Mouse (Mus musculus): Measurements from ENCODE around the gene Tas2r138. TPM values are rescaled to one million over a fixed set of nuclear protein-coding genes. Genes with fewer than 3 reads are reported as not detected.
"Not testable (repeated sequence)": the region's sequence is repeated elsewhere in the genome, so short reads cannot be mapped to it uniquely, and the experiment has no call there.

The Tas2r138 gene
- polyA plus RNA-seq, 1 experiment from 2014 or later: not detected

DNA sequence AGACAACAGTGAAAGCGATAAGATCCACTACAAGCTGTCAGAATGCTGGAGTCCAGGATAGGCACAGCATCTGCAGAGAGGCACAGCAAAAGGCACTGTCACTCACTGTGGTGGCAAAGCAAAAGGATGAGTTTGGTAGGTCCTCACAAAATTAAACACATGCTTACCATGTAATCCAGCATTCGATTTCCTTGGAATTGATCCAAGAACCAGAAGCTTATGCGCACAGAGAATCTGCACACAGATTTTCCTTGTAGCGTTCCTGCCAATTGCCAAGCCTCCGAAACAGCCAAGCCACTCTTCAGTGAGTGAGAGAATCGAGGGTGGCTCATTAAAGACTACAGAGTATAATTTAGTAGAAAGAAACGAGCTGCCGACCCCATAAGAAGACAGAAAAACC, 2.9 kb downstream of the Tas2r138 start:
- no peak overlapping the region for H3K9ac ChIP-seq
- no peaks in the 10 kb centered on the region for H3K36me3 ChIP-seq
- no peaks in the 10 kb centered on the region for H3K27me3 ChIP-seq (replicated peaks)
- no peak overlapping the region for H3K4me2 ChIP-seq
- H3K4me1 ChIP-seq (replicated peaks): no peaks in the 10 kb centered on the region
- H3K27ac ChIP-seq (ENCODE audit: poor library complexity, severe bottlenecking): no peak overlapping the region
- no peak for ATAC-seq (ENCODE audit: insufficient number of reproducible peaks, low FRiP score)
- no peaks in the 10 kb centered on the region for H3K9me3 ChIP-seq (replicated peaks)
- WGBS: 76% methylated on average over 8 of the region's 8 CpGs
- H3K4me3 ChIP-seq: no peak overlapping the region

- Histone ChIP-seq H3K4me2 (no peak overlapping the region), H3K27me3 (replicated peaks) (no peaks in the 10 kb centered on the region), H3K36me3 (no peaks in the 10 kb centered on the region), H3K4me3 (no peak overlapping the region), H3K9me3 (replicated peaks) (no peaks in the 10 kb centered on the region), H3K9ac (no peak overlapping the region), H3K27ac (ENCODE audit: poor library complexity, severe bottlenecking) (no peak overlapping the region), H3K4me1 (replicated peaks) (no peaks in the 10 kb centered on the region)
- ATAC-seq (ENCODE audit: insufficient number of reproducible peaks, low FRiP score): no peak
These were observed 5.7 kb downstream of the Tas2r138 start for GRCm38 (mm10) chr6:40607431-40607830.

GRCm38 (mm10) chr6:40598546-40598945, 14.6 kb downstream of the Tas2r138 start:
- 28% methylated on average over 4 of the region's 4 CpGs for WGBS
- not testable (repeated sequence) for ATAC-seq (ENCODE audit: insufficient number of reproducible peaks, low FRiP score); H3K4me3 ChIP-seq; H3K4me1 ChIP-seq (replicated peaks); H3K27me3 ChIP-seq (replicated peaks); H3K9me3 ChIP-seq (replicated peaks); H3K4me2 ChIP-seq; H3K9ac ChIP-seq; H3K36me3 ChIP-seq; H3K27ac ChIP-seq (ENCODE audit: poor library complexity, severe bottlenecking)

- Histone ChIP-seq H3K4me1 (replicated peaks) (no peaks in the 10 kb centered on the region), H3K4me3 (no peak overlapping the region), H3K9me3 (replicated peaks) (no peaks in the 10 kb centered on the region), H3K27ac (ENCODE audit: poor library complexity, severe bottlenecking) (no peak overlapping the region), H3K36me3 (no peaks in the 10 kb centered on the region), H3K27me3 (replicated peaks) (no peaks in the 10 kb centered on the region), H3K4me2 (no peak overlapping the region), H3K9ac (no peak overlapping the region)
- no peak for ATAC-seq (ENCODE audit: insufficient number of reproducible peaks, low FRiP score)
- 65% methylated on average over 3 of the region's 3 CpGs for WGBS
These were observed 18.1 kb downstream of the Tas2r138 start for GRCm38 (mm10) chr6:40594804-40595550.

- no peaks in the 10 kb centered on the region for H3K27me3 ChIP-seq (replicated peaks)
- H3K4me2 ChIP-seq: no peak overlapping the region
- H3K4me3 ChIP-seq: no peak overlapping the region
- no peaks in the 10 kb centered on the region for H3K9me3 ChIP-seq (replicated peaks)
- H3K9ac ChIP-seq: no peak overlapping the region
- no peaks in the 10 kb centered on the region for H3K4me1 ChIP-seq (replicated peaks)
- no peaks in the 10 kb centered on the region for H3K36me3 ChIP-seq
- 85% methylated on average over 2 of the region's 2 CpGs for WGBS
- ATAC-seq (ENCODE audit: insufficient number of reproducible peaks, low FRiP score): no peak
- H3K27ac ChIP-seq (ENCODE audit: poor library complexity, severe bottlenecking): no peak overlapping the region
These were observed 24.8 kb downstream of the Tas2r138 start for GRCm38 (mm10) chr6:40588346-40588745.

- Histone ChIP-seq H3K36me3 (no peaks in the 10 kb centered on the region), H3K9ac (no peak within 1 kb of the TSS), H3K4me1 (replicated peaks) (no peaks in the 10 kb centered on the region), H3K9me3 (replicated peaks) (no peaks in the 10 kb centered on the region), H3K27me3 (replicated peaks) (no peaks in the 10 kb centered on the region), H3K27ac (ENCODE audit: poor library complexity, severe bottlenecking) (no peak within 1 kb of the TSS), H3K4me3 (no peak within 1 kb of the TSS), H3K4me2 (no peak within 1 kb of the TSS)
- 56% methylated on average over 5 of the region's 5 CpGs for WGBS
- ATAC-seq (ENCODE audit: insufficient number of reproducible peaks, low FRiP score): no peak
These were observed 27.5 kb downstream of the Tas2r138 start, which contains the start of gene Clec5a for GRCm38 (mm10) chr6:40585645-40586044. Gene Clec5a (minus strand): TSS chr6:40585821.

GRCm38 (mm10) chr6:40584336-40584735, 28.8 kb downstream of the Tas2r138 start:
- 83% methylated on average over 6 of the region's 6 CpGs for WGBS
- Histone ChIP-seq H3K4me1 (replicated peaks) (no peaks in the 10 kb centered on the region), H3K4me2 (no peak overlapping the region), H3K9ac (no peak overlapping the region), H3K27me3 (replicated peaks) (no peaks in the 10 kb centered on the region), H3K27ac (ENCODE audit: poor library complexity, severe bottlenecking) (no peak overlapping the region), H3K9me3 (replicated peaks) (no peaks in the 10 kb centered on the region), H3K4me3 (no peak overlapping the region), H3K36me3 (no peaks in the 10 kb centered on the region)
- ATAC-seq (ENCODE audit: insufficient number of reproducible peaks, low FRiP score): no peak

- WGBS: 64% methylated on average over 1 of the region's 1 CpGs
- Histone ChIP-seq H3K36me3 (no peaks in the 10 kb centered on the region), H3K27me3 (replicated peaks) (no peaks in the 10 kb centered on the region), H3K4me1 (replicated peaks) (no peaks in the 10 kb centered on the region), H3K27ac (ENCODE audit: poor library complexity, severe bottlenecking) (no peak overlapping the region), H3K4me3 (no peak overlapping the region), H3K9ac (no peak overlapping the region), H3K9me3 (replicated peaks) (no peaks in the 10 kb centered on the region), H3K4me2 (no peak overlapping the region)
- ATAC-seq (ENCODE audit: insufficient number of reproducible peaks, low FRiP score): no peak
These were observed 36.8 kb downstream of the Tas2r138 start for GRCm38 (mm10) chr6:40576305-40576704.

DNA sequence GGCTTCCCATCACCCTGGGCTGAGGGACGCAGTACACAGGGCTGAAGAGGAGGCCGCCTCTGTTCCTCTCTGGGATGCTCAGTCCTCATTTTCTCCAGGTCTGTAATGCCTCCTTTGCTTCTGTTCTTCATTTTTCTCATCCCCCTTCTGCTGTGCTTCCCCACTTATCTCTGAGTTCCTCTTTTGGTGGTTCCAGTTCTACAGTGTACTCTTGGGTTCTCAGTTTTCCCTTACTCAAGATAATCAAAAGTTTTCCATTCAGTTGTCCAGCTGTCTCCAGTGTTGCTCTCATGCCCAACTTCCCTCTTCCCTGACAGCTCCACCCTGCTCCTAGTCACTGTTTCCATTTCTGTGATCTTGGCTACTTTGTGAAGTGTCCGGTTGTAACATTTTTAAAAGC, 39.5 kb downstream of the Tas2r138 start:
- ATAC-seq (ENCODE audit: insufficient number of reproducible peaks, low FRiP score): no peak
- H3K27ac ChIP-seq (ENCODE audit: poor library complexity, severe bottlenecking): no peak overlapping the region
- no peaks in the 10 kb centered on the region for H3K9me3 ChIP-seq (replicated peaks)
- H3K36me3 ChIP-seq: no peaks in the 10 kb centered on the region
- no peaks in the 10 kb centered on the region for H3K27me3 ChIP-seq (replicated peaks)
- no peak overlapping the region for H3K4me2 ChIP-seq
- 40% methylated on average over 3 of the region's 3 CpGs for WGBS
- no peak overlapping the region for H3K9ac ChIP-seq
- H3K4me3 ChIP-seq: no peak overlapping the region
- H3K4me1 ChIP-seq (replicated peaks): no peaks in the 10 kb centered on the region

- H3K4me1 ChIP-seq (replicated peaks): no peaks in the 10 kb centered on the region
- no peak within 1 kb of the TSS for H3K9ac ChIP-seq
- no peaks in the 10 kb centered on the region for H3K27me3 ChIP-seq (replicated peaks)
- 74% methylated on average over 3 of the region's 3 CpGs for WGBS
- no peaks in the 10 kb centered on the region for H3K36me3 ChIP-seq
- H3K4me3 ChIP-seq: no peak within 1 kb of the TSS
- no peaks in the 10 kb centered on the region for H3K9me3 ChIP-seq (replicated peaks)
- no peak within 1 kb of the TSS for H3K27ac ChIP-seq (ENCODE audit: poor library complexity, severe bottlenecking)
- ATAC-seq (ENCODE audit: insufficient number of reproducible peaks, low FRiP score): no peak
- H3K4me2 ChIP-seq: no peak within 1 kb of the TSS
These were observed 43.9 kb downstream of the Tas2r138 start, which contains the start of gene Olfr460 for GRCm38 (mm10) chr6:40569187-40569586. Gene Olfr460 (plus strand): TSS chr6:40569487.
